ENCODE assay signal across 14 mouse cellular contexts in genomic region chr13:63139463-63140226, GRCm38 (mm10).
DNase-seq lines count a peak whose midpoint lies in the region; ATAC-seq and TF ChIP-seq lines count a peak whose summit lies in the region.
"Had no signal": no experiment of that assay in that cellular context is flagged by ENCODE, and none has a peak within 500 bp of the region (broad histone marks: within the 10 kb centered on the region; RNA-seq: fewer than 3 reads in every experiment).

No protein-coding gene starts in this region.

- DNase-seq in heart, embryonic 10.5 days (ENCODE audit: low spot score) = peak; percentile 73
- no peak for DNase-seq in heart, postnatal 10 days
- no peak for DNase-seq in lung, adult 18-20 months
- DNase-seq in fibroblast of lung, adult 2 months (ENCODE audit: low read depth) = peak; percentile 46
- DNase-seq in limb, embryonic 14.5 days (ENCODE audit: low spot score) = peak; percentile 69
- DNase-seq in urinary bladder, adult 2 months (ENCODE audit: low spot score) = no peak
- no peak for DNase-seq in gastrocnemius, adult 8-10 months (ENCODE audit: low spot score in 2 of 2)
- DNase-seq: adrenal gland, postnatal 36 days; cerebellum, adult 9-11 months; left cerebral cortex, postnatal 4 days; retina, postnatal 1 day had no signal

- peak overlapping the region; percentile 47; the same call in 1 of the 2 replicates for H3K27ac ChIP-seq in heart, embryonic 10.5 days
- no peak overlapping the region for H3K27ac ChIP-seq in lung, embryonic 16.5 days (ENCODE audit: low read length)
- H3K27ac ChIP-seq in limb, embryonic 14.5 days (replicated peaks; ENCODE audit: low read depth, low read length) = peak overlapping the region; percentile 93

- TF ChIP-seq POLR2A in limb, embryonic 14.5 days (IDR thresholded peaks at IDR 0.05; ENCODE audit: borderline replicate concordance, extremely low read depth, insufficient read depth, insufficient read length) = no peak

- peaks cover 6% of the 10 kb centered on the region; the same call in 1 of the 2 replicates for H3K4me1 ChIP-seq in heart, embryonic 10.5 days
- H3K4me1 ChIP-seq in lung, embryonic 16.5 days (replicated peaks; ENCODE audit: control insufficient read depth, insufficient read depth, low read length) = no peaks in the 10 kb centered on the region
- H3K4me1 ChIP-seq in limb, embryonic 14.5 days (ENCODE audit: control insufficient read depth, insufficient read depth, low read length) = peaks cover 15% of the 10 kb centered on the region

- no peak overlapping the region for H3K9ac ChIP-seq in lung, embryonic 16.5 days (ENCODE audit: low read length)
- H3K9ac ChIP-seq in limb, embryonic 14.5 days (ENCODE audit: low read depth, low read length, severe bottlenecking) = no peak overlapping the region

- H3K9me3 ChIP-seq in heart, embryonic 10.5 days = no peaks in the 10 kb centered on the region
- H3K9me3 ChIP-seq in lung, embryonic 16.5 days (ENCODE audit: control insufficient read depth, low read length) = no peaks in the 10 kb centered on the region
- no peaks in the 10 kb centered on the region for H3K9me3 ChIP-seq in limb, embryonic 14.5 days (ENCODE audit: control insufficient read depth, low read length)

- H3K27me3 ChIP-seq in heart, embryonic 10.5 days (ENCODE audit: insufficient read depth, poor library complexity, severe bottlenecking) = no peaks in the 10 kb centered on the region
- no peaks in the 10 kb centered on the region for H3K27me3 ChIP-seq in lung, embryonic 16.5 days (ENCODE audit: control insufficient read depth, insufficient read depth, low read depth, low read length)
- H3K27me3 ChIP-seq in limb, embryonic 14.5 days (ENCODE audit: control insufficient read depth, insufficient read depth, low read length) = no peaks in the 10 kb centered on the region

- WGBS in heart, embryonic 10.5 days = 69% methylated on average over 10 of the region's 10 CpGs
- WGBS in lung, embryonic 16.5 days = 76% methylated on average over 10 of the region's 10 CpGs
- WGBS in limb, embryonic 14.5 days = 69% methylated on average over 10 of the region's 10 CpGs

- no peak overlapping the region for H3K4me3 ChIP-seq in heart, embryonic 10.5 days
- no peak overlapping the region for H3K4me3 ChIP-seq in lung, embryonic 16.5 days (ENCODE audit: low read length)
- H3K4me3 ChIP-seq in limb, embryonic 14.5 days (replicated peaks; ENCODE audit: low read length) = no peak overlapping the region
- H3K4me3 ChIP-seq: erythroblast, embryonic 14.5 days had no signal

- ATAC-seq in lung, embryonic 16.5 days (ENCODE audit: low read depth) = peak; percentile 15; the same call in 1 of the 2 replicates
- ATAC-seq in limb, embryonic 14.5 days (ENCODE audit: low FRiP score, low read depth) = peak; percentile 82
- ATAC-seq: CD4-positive, CD25-positive, alpha-beta regulatory T cell, adult 4 months had no signal

- no peak overlapping the region for H3K4me2 ChIP-seq in lung, embryonic 16.5 days (ENCODE audit: low read depth, low read length)
- no peak overlapping the region for H3K4me2 ChIP-seq in limb, embryonic 14.5 days (replicated peaks; ENCODE audit: low read depth, low read length, severe bottlenecking)

- no peaks in the 10 kb centered on the region for H3K36me3 ChIP-seq in heart, embryonic 10.5 days
- H3K36me3 ChIP-seq in lung, embryonic 16.5 days (ENCODE audit: control insufficient read depth, insufficient read depth, low read length) = no peaks in the 10 kb centered on the region
- H3K36me3 ChIP-seq in limb, embryonic 14.5 days (ENCODE audit: control insufficient read depth, insufficient read depth, low read length) = no peaks in the 10 kb centered on the region

- intact Hi-C loops in heart, postnatal 10 days (cut with DNase I) = loop anchor here (5.0 kb wide), 1 partner anchor 92 kb away; no protein-coding TSS in a partner anchor

Comparison
In these comparisons a context has a peak if more than half of its experiments do, and no peak if none do; other contexts are left out.
1. DNase-seq: peak in heart, embryonic 10.5 days (single experiment), fibroblast of lung, adult 2 months (single experiment) and limb, embryonic 14.5 days (single experiment); none in heart, postnatal 10 days (0 of 2), lung, adult 18-20 months (0 of 2), urinary bladder, adult 2 months (single experiment) and gastrocnemius, adult 8-10 months (0 of 2).